Mouse (Mus musculus): Measurements from ENCODE around the gene Maml1.

The Maml1 gene

DNA sequence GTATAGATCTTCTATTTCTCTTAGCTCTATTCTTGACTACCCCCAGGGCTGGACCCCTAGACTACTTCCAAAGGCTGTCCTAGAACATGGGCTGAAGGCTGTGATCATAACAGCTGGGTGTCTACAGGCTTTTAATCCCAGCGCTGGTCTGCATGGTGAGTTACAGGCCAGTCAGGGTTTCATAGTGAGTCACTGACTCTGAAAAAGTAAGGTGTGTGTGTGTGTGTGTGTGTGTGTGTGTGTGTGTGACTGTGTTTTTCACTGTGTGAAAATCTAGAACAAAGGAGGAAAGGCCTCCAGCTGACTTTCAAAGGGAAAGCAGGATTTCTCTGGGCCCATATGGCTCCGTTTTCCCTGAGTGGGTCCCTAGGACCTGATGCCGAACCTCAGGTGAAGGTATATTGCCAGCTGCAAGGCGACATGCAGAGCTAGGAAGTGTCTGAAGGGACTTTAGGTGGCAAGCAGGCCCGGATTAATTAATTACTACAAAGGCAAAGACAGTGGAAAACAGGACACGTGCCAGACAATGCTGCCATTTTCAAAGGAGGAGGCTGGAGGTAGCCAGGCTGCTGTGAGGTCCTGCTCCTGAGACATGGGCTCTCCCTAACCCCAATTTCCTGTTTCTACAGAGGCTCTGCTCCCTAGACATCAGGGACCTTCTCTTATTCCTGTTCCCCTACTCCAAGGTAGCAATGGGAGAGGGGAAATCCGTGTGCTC, 69.4 kb downstream of the Maml1 start:
- WGBS, result 59% methylated on average over 7 of the region's 7 CpGs

DNA sequence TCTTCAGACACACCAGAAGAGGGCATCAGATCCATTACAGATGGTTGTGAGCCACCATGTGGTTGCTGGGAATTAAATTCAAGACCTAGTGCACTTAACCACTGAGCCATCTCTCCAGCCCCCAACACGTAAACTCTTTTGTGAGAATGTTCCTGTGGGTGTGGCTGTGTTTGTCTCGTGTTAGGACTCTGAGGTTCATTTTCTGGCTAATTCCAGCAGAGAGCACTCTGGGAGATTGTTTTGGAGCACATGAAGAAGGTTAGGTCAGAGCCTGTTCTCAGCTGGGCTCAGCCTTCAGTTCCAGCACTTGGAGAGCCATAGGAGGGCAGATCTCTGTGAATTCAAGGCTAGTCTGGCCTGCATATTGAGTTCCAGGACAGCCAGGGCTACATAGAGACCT, 72.3 kb downstream of the Maml1 start:
- 75% methylated on average over 2 of the region's 2 CpGs for WGBS

DNA sequence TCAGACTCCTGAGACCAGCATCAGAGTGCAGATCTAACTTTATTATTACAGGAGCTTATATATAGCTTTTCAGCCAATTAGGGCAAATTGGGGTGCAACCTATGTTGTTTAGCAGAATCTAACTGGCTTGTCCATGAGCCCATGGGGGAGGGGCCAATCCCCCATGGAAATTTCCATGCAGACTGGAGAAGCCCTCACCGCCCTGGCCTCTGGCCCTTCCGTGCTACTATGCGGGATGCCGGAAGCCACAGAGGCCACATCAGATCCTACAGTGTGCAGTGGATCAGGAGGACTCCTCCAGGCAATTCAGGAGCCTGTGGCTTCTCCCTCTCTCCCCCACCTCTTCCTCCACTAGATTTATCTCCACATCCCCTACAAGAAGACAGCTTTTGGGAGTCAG, 74.3 kb downstream of the Maml1 start:
- 76% methylated on average over 4 of the region's 4 CpGs for WGBS

DNA sequence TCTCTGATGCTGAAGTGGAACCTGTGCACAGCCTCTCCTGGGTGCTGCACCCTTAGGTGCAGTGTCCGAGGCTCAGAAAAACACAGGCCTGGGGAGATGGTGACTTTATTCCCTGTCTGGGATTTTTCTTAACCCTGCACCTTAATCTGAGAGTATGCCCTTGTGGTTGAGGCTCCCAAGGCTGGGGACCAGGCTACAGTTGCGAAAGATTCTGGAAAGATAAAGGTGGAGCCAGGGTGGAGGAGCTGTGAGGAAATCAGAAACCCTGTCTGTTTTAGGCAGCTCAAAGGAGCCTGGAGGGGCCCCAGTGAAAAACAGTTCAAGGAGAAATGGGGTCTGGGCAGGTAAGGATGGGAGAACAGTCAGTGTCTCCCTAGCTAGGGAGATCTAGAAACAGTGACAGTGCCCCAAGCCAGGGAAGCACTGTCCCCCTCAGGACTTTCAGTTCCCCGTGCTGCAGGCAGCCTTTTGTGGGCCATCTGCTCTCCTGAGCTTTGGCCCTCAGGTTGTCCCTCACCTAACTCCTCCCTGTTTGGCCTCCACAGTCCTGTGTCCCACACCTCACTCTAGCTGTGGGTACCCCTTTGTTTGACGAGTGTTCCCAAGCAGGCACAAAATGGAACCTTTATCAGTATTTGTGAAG, 75.3 kb downstream of the Maml1 start:
- 80% methylated on average over 4 of the region's 4 CpGs for WGBS

DNA sequence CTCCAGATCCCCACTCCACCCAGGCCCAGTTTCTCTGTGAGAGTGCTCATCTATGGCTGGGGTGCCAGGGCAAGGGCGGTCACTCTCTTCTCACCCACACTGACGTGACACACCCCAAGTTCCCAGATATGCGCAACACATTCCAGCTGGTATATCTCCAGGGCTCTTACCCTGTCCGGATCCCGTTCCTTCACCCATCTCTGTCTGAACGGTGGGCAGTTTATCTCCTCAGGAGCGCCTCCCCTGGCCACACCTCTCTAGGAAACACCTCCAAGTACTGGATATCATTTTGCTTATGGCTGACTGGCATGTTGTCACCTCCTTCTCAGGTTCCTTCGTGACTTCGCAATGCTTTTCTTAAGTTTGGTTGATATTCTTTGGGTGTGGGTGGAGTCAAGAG, 76.5 kb downstream of the Maml1 start:
- 46% methylated on average over 9 of the region's 9 CpGs for WGBS

DNA sequence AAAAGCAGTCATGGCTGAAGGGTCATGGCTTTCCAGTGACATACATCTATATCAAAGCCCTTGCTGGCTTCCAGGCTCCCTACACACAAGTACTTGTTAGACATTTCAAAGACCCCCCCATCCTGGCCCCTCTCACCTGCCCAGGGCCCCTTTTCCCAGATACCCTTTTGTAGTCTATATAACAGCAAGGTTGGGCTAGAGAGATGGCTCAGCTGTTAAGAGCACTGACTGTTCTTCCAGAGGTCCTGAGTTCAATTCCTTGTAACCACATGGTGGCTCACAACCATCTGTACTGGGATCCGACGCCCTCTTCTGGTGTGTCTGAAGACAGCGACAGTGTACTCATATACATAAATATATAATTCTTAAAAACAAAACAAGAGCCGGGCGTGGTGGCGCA, 77.5 kb downstream of the Maml1 start:
- WGBS, result 90% methylated on average over 6 of the region's 6 CpGs

DNA sequence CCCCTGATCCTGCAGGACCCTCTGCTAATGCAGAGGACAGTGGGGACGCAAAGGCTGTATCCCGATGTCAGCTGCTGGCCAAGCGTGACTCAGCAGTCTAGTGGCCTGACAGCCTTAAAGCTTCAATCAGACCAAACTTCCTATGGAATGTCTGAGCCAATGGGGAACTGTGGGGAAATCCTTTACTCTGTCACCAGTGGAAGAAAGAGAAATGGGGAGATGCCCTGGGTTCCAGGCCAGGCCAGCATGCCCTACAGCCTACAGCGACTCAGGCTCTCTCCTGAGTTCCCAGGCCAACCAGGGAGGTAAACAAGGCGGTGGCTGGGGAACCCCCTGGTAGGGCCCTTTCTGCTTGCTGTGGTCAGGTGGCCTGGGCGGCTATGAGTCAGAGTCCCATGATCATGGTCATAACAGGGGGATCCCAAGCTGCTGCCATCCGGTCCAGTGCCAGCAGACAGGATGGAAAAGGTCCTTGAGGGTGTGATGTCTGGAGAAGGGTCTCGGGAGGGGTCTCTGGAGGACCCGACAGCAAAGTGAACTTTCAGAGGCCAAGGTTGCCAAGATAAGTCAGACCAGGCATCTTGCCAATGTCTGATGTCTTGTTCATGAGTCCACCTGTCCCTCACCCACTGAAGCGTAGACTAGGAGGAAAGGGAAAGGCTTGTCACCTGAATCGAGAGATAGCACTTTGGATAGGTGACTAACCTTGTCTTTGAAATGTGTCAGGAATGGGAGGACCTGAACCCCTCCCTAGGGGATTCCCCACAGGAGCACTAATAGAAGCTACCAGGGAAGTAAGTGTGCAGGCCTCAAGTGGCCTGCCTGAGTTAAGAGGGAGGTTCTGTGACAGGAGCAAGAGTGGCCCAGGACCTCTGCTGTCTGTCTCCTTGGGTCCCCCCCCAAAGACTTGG, 79.0 kb downstream of the Maml1 start:
- WGBS, result 52% methylated on average over 11 of the region's 11 CpGs

DNA sequence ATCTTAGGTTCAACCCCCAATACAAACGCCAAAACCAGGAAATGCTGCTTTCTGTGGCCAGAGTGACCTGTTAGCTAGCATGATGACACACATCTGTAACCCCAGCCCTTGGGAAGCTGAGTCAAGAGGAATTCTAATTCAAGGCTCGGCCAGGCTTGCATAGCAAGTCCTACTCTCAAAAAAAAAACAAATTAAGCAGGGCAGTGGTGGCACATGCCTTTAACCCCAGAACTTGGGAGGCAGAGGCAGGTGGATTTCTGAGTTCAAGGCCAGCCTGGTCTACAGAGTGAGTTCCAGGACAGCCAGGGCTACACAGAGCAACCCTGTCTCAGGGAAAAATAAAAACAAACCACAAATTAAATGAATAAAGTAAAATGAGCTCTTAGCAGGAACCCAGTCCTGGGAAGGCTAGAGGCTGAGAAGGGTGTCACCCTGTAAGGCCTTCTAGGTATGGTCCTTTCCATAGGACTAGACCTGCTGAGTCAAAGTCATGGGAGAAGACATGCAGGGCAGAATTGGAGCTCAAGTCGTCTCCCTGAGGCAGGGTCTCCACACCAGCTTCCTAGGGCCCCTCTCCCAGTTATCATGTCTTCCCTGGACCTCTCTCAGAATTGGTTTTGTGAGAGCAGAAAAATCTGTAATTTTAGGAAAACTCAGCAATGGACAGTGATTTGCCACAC, 79.9 kb downstream of the Maml1 start:
- WGBS, result 77% methylated on average over 3 of the region's 3 CpGs

DNA sequence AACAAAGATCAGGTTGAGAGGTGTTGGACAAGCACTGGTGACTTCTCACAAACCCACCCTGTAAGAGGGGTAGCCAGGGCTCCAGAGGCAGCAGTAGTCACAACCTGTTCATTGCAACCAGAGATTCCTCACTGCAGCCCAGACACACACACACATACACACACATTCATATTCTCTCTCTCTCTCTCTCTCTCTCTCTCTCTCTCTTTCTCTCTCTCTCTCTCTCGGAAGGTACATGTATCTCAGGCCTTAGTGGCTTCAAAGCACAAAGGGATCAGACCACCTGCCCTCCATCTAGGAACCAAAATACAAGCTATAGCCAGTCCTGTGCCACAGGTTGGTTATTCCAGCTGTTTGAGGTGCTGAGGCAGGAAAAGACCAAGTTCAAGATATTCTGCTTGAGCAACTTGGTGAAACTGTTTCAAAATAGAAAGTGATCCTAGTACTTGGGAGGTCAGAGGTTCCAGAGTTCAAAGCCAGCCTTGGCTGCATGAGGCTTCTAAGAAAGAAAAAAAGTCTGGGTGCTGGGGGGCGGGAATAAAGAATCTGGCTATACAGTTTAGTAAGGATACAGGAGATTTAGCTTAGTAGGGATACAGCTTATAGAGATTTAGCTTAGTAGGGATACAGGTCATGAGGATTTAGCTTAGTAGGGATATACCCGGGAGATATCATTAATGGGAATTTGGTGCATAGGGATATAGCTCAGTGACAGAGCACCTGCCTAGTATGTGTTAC, 80.6 kb downstream of the Maml1 start:
- 92% methylated on average over 3 of the region's 3 CpGs for WGBS

DNA sequence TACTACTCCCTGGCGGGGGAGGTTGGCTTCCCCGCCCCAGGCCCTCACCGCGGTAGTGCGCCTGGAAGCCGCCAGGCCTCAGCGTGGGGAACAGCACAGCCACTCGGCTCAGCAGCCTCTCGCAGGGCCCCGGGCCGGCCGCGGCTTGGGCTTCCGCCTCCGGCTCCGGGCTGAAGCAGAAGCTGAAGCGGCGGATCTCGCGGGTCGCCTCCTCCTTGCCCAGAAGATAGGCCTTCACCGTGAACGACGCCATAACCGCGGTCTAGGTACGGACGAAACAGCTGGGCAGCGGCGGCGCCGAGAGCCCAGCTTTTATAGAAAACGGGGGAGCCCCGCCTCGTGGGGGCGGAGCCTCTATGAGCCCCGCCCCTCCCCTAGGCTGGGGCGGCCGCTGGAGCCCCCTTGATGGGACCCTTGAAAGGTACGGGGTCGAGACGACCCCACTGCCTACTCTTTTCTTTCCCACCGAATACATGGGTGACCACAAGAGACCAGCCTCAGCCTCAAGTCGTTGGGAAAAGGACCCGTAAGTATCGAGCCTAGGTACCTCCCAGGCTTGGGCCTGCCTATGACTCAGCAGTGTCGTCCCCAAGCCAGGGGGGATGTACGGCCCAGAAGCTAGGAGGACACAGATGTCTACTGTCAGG, 81.5 kb downstream of the Maml1 start, which contains the start of the genes Sqstm1 and Mgat4b:
Gene Sqstm1 (minus strand): TSS at position 323 of the 647 bp plus-strand sequence.
Gene Mgat4b (plus strand): TSS at position 386 of the 647 bp plus-strand sequence.
- WGBS, result under 1% methylated on average over 48 of the region's 48 CpGs

DNA sequence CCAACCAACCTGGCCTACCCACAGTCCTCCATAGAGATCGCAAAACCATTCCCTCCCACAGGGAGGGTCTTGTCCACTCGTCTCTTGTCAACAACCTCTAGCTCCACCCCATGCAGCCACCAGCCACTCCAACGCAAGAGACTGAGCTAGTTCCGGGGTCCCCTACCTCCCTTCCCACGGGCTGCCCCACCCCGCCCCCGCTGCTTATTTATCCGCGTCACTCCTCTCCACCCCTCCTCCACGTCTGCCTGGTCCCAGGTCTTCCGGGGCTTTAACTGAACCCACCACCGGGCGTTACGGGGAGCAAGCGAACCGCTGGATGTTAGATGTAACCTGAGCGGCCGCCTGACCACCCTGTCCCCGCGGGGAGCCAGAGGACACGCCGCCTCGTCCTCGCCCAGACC, 82.0 kb downstream of the Maml1 start:
- 1% methylated on average over 24 of the region's 24 CpGs for WGBS

DNA sequence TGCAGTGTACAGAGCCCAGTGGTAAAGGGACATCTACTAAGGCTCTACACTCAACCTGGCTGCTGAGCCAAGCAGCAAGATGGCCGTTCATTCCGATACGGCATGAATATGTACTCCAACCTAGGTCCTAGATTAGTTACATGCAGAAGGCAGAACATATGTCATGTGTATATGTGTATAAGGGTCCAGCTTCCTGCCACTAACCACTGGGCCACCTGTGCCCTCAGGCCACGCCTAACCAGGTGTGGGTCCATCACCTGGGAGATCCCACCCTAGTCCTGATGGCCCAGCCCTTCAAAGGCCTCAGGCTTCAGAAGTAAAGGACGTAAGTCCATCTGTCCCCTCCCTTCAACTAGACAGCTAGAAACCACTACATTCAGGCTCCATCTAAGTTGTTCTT, 84.1 kb downstream of the Maml1 start:
- 59% methylated on average over 5 of the region's 5 CpGs for WGBS

DNA sequence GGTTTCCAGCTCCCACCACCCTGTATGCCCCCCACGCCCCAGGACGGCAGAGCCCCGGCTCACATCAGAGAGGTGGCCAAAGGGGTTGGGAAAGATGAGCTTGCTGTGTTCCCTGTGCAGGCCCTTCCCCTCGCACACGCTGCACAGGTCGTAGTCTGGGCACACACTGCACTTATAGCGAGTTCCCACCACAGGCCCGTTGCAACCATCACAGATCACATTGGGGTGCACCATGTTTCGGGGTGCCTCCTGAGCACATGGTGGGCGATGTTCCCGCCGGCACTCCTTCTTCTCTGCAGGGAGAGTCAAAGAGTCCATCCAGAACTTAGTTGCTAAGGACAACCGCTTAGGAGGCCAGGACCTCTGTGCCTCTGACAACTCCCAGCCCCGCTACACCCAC, 84.8 kb downstream of the Maml1 start:
- 88% methylated on average over 14 of the region's 14 CpGs for WGBS

DNA sequence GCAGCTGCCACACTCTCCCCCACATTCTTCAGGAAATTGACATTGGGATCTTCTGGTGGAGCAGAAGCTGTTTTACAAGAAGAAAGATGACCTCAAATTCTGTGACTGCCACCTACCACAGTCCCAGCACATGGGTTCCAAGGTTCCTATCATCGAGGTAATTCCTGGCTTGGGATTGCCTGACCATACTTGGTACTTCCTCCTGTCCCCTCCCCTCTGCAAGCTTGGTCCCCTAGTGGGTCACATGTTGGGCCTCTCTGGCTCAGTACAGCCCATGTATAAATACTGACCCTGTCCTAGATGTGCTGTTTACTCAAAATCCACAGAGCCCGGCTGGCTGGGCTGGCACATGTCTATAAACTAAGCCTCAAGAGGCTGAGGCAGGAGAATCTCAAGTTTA, 86.1 kb downstream of the Maml1 start:
- 65% methylated on average over 2 of the region's 2 CpGs for WGBS
